Mouse (Mus musculus) gastrocnemius, postnatal 10 days (tissue): ENCODE measurements at regions not wholly inside any gene's neighbourhood (a gene's known extent, or its start where the extent isn't known, plus 50 kb on each side); places are given as distances from the start of the nearest gene placed in this dataset.

Experiments
- DNase-seq: peaks from one replicate; pipeline ENCODE4 v3.0.0; 2021; ENCODE audit warnings: mixed read lengths

DNA sequence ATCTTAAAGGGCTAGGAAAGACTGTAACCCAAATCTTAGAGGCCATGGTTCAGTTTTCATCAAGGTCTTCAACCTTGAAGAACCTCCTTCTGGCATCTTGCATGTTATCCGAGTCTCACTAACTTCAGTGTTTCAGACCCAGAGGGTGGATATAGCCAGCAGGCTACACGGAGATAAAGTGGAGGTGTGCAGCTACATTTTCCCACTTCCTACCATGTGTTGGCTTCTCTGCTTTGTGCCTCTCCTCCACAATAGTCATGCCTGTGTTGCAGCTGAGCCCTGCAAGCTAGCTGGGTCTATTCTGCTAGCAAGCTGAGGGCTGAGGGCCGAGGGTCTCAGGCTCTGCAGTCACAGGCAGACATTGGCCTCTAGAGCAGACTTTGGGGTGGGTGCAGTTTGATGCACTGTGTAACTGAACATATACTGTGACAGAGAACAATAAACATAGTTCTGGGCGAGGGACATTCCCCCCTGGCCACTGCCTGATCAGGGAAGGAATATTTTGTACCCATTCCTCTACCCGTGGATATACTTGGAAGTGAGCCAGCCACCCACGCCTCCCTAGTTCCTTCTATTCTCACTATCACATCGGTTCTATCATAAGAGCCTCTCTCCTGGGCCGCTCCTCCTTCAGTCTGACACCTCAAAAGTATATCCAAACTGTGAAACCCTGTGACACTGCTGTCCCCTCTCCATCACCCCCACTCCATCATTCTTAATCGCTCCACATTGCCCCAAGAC is 152.6 kb upstream of the Mycn start:
- DNase-seq: no peak

DNA sequence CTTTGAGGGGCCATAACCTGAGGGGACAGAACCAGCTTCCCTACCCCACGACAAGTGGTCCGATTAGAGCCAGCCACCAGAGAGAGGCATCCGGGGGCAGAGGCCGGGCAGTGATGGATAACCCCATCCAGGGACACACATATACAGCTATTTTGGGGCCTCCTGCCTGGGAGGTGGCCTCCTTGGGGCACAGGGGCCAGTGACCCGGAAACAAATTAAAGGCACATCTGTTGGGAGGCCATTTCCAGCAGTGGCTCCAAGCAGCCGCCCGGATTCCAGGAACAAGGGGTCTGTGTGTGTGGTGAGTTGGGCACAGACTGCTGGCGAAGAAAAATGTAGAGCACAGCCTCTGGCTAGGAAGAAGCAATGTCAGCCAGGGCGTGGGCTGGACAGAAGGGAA is 144.2 kb upstream of the Mycn start:
- no peak for DNase-seq

GRCm38 (mm10) chr12:13085484-13085883 is 143.8 kb upstream of the Mycn start:
- DNase-seq: no peak

GRCm38 (mm10) chr12:13083337-13084054 is 141.8 kb upstream of the Mycn start:
- DNase-seq: no peak

DNA sequence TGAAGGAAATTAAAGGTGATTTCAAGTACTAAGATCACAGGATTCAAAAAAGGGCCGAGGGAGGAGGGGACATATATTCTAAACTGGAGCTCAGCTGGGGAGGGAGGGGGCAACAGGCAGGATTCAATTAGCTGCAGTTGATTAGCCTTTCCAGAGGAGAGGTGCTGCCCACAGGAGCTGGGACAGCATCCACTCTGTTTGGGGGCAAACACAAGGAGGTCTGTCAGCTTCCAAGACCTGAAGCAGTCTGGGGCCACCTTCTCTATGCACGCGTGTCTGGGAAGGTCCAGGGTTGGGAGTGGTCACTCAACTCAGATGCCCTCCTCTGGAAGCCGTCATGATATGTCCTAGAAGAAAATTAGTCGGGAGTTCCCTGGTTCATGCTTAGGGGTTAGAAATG is 139.1 kb upstream of the Mycn start:
- DNase-seq: no peak

GRCm38 (mm10) chr12:13079832-13080231 is 138.1 kb upstream of the Mycn start:
- no peak for DNase-seq

GRCm38 (mm10) chr12:13077689-13078088 is 136.0 kb upstream of the Mycn start:
- DNase-seq: no peak

GRCm38 (mm10) chr12:13076699-13077287 is 135.1 kb upstream of the Mycn start:
- no peak for DNase-seq

DNA sequence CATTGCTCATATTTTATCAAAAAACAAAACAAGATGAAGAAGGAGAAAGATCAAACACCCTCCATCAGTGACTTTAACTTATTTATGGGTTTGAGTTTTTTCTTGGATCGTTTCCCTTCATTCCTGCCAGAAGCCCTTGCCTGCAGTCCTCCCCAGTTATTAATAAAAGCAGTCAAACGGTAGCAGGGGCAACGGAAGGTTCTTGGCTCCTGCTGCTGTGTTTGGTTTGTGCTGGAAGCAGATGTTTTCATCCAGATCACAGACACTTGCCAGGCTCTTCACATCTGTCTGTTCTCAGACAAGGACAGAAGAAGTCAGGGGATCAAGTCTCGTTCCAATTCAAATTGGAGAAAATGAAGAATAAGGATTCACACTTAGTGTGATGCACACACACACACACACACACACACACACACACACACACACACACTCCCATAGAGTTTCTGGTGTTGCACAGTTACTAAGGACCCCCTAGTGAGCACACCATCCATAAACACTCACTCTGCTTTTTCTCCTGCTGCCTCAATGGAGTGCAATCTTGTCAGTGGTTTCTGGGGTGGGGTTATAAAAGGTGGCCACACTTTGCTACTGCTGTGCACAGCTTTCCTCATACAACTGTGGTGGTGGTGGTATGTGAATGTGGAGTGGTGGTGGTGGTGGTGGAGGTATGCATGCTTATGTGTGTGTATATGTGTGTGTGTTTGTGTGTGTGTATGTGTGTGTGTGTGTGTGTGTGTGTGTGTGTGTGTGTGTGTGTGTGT is 131.6 kb upstream of the Mycn start:
- DNase-seq: no peak

- no peak for DNase-seq
These were observed 125.6 kb upstream of the Mycn start for GRCm38 (mm10) chr12:13067295-13067694.

DNA sequence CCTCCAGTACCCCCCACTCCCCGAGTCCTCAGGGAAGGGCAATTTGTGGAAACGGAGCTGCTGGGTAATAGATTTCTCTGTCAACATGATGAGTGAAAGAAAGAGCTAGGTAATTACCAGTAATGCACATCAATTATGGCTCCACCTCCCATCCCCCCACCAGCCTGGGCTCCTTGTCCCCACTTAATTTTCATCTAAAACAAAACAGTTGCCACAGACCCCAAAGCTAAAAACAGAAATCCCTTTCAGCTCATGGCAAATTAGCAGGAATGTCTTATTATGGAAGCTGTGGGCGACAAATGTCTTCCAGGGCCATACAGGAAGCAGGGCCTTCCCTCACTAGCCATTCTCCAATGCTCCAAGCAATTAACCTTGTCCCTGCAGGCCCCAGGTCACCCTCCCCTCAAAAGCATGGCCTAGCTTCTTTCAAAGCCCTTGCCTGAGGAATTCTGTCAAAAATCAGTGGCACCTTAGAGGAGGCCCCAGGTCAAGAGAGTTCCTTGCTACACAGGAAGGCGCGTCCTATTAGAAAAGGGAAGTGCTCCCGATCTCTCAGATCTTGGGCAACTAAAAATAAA is 125.0 kb upstream of the Mycn start:
- DNase-seq: no peak

- DNase-seq: no peak
These were observed 117.8 kb upstream of the Mycn start for GRCm38 (mm10) chr12:13059473-13059872.

GRCm38 (mm10) chr12:13056246-13056645 is 114.5 kb upstream of the Mycn start:
- no peak for DNase-seq

- no peak for DNase-seq
These were observed 112.9 kb upstream of the Mycn start for GRCm38 (mm10) chr12:13054611-13055010.

DNA sequence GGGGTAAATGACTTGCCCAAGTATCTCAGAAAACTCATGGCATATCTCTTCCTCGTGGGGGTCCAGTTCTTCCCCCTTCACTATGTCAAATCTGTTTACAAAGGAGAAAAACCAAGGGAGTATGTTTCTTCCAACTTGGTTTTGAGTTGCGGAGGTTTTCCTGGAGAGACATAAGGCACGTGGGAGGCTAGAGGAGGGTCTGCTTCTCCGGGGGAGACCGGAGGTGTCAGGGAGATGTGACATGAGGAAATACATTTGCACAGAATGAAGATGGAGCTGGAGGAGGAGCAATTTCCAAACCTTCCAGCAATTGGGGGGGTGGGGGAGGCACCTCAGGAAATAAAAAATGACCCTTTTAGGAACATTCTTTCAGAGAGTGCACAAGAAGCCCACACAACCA is 112.0 kb upstream of the Mycn start:
- no peak for DNase-seq

GRCm38 (mm10) chr12:13052845-13053623 is 111.3 kb upstream of the Mycn start:
- DNase-seq: no peak

DNA sequence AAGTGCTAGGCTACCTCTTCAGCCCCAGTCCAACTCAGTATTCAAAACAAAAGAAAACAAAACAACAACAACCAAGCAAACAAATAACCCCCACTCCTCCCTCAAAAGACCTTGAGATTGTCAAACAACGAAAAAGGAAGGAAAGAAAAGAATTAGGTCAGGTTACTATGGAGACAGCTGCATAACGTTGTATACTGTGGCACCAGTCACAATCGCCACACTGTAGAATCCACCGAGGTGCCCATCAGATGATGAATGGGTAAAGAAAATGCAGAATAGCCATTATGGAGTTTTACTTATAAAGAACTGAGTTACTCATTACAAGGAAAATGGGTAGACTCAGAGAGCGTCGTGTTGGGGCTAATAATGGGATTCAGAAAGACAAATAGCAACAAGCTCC is 110.5 kb upstream of the Mycn start:
- DNase-seq: no peak

DNA sequence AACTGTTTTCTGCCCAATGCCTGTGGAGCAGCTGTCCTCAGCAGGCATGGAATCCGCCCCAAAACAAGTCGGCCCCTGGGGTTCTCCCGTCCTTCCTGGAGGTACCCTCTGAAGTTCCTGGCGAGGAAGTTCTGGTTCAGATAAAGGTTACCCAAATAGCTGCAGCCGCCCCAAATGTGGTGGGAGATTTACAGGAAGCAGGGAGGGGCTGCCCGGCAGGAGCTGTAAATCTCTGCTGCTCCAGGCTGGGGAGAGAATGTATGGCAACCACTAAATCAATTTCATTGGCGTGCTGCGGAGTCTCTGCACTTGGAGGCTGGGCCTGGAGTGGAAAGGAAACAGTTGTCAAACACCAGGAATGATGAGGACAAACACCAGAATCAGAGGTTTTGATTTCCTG is 107.9 kb upstream of the Mycn start:
- no peak for DNase-seq

- DNase-seq: no peak
These were observed 106.5 kb upstream of the Mycn start for GRCm38 (mm10) chr12:13048168-13048727.

DNA sequence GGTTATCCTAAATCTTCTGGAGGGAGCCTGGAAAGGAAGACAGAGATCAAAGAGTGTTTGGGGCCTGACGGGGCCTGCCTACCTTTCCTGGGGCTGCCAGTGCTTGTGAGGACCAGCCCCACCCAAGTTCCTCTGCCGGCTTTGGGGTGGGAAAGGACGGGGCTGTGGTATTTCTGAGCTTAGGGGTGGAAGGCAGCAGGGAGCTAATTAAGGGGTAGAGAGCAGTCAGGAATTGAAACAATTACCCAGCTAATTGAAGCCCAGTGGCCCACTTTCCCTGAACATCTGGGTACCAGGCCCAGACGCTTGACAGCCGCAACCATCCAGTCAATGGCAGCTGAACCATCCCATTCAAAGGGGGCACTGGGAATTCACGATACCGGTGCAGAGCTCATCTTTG is 101.2 kb upstream of the Mycn start:
- DNase-seq: no peak

DNA sequence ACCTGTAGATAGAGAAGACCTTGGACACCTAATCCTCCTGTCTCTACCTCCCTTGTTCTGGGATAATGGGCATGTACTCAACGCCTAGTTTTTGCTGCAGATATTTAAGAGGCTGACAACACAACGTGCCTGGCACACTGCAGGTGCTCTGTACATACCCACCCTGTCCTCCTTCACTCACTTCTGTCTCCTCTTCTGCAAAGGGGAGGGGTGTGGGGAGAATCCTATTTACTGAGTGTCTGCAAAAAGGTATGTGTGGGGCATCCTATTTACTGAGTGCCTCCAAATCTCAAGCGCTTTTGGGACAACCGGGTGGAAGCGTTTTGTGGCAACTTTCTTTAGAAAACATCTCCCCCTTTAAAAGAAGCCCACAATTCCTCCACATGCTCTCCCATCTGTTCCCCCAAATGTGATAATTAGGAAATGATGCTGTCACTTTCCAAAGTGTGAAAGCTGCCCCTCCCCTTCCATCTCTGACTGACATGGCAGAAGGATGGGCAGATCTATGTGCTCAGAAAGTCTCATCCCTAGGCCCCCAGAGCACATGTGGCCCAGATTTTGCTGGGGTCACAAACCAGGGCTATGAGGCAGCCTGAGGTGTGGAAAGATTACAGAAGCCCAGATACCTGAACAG is 93.5 kb upstream of the Mycn start:
- DNase-seq: no peak
